Mouse (Mus musculus): Measurements from ENCODE around the gene D8Ertd738e.
A peak's percentile ranks its signal among the peaks of the same experiment; 100 is the strongest.

Gene D8Ertd738e

GRCm38 (mm10) chr8:84236410-84236997 is 13.0 kb downstream of the D8Ertd738e start:
- DNase-seq (ENCODE audit: low read depth, low spot score): no peak

- DNase-seq (ENCODE audit: low read depth, low spot score): no peak
These were observed 13.6 kb downstream of the D8Ertd738e start for GRCm38 (mm10) chr8:84235746-84236409.

DNA sequence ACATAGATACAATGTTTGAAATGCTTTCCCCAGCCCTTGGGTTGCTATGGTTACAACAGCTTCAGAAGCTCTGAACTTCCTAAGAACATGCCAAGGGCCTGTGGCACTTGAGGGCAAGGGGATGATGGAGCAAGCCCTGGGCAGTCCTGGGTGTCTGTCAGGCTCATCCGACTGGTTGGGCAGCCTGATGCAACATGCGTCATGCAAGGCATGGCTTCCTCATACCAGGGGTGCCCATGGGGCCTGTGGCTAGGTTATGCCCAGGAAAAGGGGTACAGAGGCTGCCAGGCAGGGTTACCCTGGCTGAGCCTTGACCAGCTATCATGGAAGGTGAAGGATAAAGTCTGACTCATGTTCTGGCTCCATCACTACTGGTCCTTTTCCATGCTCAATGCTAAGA is 16.5 kb downstream of the D8Ertd738e start:
- no peak for DNase-seq (ENCODE audit: low read depth, low spot score)

DNA sequence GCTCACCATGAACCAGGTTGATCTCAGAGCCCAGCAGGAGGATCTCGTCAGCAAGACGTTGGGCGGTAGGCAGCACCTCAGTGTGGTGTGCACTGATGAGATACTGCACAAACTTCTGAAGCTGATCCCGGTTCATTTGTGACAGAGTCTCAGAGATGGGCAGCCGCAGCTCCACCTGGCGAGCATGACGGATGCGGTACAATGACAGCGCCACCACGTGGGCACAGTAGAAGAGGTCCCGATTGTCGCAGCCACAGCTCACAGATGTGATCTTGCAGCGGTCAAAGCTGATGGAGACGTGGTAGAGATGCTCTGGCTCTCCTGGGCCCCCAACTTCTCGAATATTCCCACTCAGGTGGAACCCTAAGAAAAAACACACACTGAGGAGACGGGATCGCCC is 18.8 kb downstream of the D8Ertd738e start:
- no peak for DNase-seq (ENCODE audit: low read depth, low spot score)

DNA sequence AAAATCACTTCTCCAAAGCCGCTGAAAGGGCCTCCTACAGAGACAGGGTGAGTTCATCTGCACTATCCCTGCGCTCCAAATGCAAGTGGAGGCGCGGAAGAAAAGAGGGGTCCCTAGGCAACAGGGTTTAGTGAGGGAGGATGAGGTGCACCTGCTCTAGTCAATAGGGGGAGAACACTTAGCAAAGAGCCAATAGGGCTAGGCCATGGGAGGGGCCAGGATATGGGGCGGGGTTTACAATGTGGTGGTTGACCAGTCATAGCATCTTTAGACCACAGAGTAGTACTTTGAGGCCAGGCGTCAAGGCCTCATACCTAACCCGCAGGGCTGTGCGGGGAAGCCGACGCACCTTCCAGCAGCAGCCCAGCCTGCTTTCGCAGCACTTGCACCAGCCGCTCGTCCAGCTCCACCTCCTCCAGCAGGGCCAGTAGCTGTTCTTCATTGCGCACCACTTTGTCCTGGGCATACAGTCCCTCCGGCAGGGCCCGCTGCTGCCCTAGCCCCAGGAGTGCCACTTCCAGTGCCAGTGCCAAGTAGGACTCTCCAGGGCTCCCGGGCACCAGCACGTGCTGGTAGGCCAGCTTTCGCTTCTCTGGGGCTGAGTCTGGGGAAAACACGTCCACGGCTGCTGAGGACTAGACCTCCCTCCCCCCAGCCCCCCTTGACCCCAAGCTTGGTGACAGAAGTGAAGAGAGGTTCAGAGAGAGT is 26.0 kb downstream of the D8Ertd738e start:
- peak; percentile 75 for DNase-seq (ENCODE audit: low read depth, low spot score)

GRCm38 (mm10) chr8:84222566-84223165 is 26.9 kb downstream of the D8Ertd738e start:
- no peak for DNase-seq (ENCODE audit: low read depth, low spot score)

GRCm38 (mm10) chr8:84220105-84220504 is 29.4 kb downstream of the D8Ertd738e start:
- DNase-seq (ENCODE audit: low read depth, low spot score): no peak

DNA sequence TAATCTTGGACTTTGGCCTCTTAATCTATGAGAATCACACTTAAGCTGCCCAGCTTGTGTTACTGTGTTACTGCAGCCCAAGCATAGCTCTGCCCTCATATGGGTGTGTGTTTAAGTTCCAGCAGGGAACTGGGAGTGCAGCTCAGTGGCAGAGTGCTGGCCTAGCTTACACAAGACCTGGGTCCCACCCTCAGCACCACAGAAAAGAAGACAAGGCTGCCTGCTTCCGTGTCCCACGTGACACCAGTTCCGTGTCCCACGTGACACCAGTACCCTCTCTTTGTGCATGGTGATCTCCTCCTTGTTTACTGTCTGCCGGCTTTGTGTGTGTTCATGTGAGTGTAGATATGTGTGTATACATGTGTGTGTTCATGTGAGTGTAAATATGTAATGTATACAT is 31.4 kb downstream of the D8Ertd738e start:
- DNase-seq (ENCODE audit: low read depth, low spot score): no peak

GRCm38 (mm10) chr8:84217206-84217605 is 32.3 kb downstream of the D8Ertd738e start:
- DNase-seq (ENCODE audit: low read depth, low spot score): no peak

DNA sequence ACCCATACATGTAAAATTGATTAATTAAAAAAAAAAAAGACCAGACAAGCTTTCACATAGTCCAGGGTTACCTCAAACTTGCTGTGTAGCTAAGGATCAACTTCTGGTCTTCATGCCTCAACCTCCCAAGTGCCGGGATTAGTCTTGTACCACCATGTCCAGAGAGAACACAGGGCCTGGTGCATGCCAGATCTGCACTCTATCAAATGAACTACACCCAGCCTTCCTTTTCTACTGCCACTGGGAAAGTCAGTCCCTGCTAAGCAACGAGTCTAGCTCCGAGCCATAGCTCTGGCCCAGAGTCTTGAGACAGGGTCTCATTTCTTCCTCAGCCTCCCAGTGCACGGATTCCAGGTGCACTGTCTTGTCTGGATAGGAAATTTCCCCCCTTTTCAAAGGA is 36.2 kb downstream of the D8Ertd738e start:
- DNase-seq (ENCODE audit: low read depth, low spot score): no peak

DNA sequence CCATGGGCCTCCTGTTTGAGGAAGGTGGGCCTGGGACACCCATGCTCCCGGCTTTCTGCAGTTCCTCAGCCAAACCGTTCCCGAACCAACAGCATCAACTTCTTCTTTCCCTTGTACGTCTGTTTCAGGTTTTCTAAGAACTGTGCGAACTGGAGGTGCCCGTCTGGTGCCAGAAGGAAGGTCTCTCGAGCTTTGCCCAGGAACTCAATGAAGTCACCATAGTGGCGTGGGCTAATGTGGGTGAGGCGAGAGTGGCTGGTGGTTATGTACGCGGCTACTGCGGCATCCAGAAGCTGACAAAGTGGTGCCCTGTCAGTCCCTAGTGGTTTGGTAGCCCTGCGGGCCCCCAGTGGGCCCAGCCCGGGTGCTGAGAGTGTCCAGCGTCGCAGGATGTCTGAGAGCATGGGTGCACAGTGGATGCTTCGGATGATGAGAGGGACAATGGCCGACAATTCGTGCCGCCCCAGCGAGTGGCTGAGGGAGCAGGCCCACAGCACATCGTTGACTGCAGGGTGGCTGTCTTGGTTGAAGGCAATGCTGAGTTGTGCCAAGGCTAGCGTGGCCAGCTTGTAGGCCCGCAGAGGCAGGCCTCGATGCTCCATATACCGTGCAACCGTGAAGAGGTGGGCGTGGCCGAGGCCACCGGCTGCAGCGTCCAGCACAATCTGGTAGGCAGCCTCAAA is 37.5 kb downstream of the D8Ertd738e start:
- DNase-seq (ENCODE audit: low read depth, low spot score): no peak

DNA sequence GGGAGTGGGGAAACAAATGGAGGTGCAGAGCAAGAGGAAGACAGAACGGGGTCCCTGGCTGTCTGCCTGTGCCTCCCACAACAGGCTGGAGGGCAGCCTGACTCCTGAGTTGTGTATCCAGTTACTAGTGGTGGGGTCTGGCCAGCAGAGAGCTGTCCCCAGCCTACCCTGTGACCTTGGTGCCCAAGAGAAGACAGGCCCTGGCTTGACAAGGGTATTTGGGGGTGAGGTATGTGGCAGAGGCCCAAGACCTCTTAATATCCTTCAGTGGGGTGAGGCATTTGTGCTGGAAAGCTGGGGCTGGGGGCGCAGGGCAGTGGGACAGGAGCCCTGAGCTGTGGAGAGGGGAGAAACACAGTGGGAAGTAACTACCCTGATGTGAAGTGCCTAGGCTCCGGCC is 38.3 kb downstream of the D8Ertd738e start:
- DNase-seq (ENCODE audit: low read depth, low spot score): no peak

- no peak for DNase-seq (ENCODE audit: low read depth, low spot score)
These were observed 39.2 kb downstream of the D8Ertd738e start for GRCm38 (mm10) chr8:84210167-84210791.

- DNase-seq (ENCODE audit: low read depth, low spot score): no peak
These were observed 40.8 kb downstream of the D8Ertd738e start for GRCm38 (mm10) chr8:84208381-84209380.

GRCm38 (mm10) chr8:84207811-84208210 is 41.7 kb downstream of the D8Ertd738e start:
- DNase-seq (ENCODE audit: low read depth, low spot score): no peak

GRCm38 (mm10) chr8:84206666-84207065 is 42.9 kb downstream of the D8Ertd738e start:
- DNase-seq (ENCODE audit: low read depth, low spot score): no peak

DNA sequence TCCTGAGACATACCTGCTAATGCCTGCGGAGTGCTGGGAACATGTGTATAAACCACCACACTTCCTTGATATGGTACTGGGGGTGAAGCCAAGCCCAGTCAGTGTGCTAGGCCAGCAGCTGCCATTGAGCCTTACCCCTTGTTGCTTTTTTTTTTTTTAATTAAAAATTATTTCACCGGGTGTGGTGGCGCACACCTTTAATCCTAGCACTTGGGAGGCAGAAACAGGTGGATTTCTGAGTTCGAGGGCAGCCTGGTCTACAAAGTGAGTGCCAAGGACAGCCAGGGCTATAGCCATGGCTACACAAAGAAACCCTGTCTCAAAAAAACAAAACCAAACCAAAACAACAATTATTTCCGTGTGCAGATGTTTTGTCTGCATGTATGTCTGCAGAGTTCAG is 44.4 kb downstream of the D8Ertd738e start:
- no peak for DNase-seq (ENCODE audit: low read depth, low spot score)

DNA sequence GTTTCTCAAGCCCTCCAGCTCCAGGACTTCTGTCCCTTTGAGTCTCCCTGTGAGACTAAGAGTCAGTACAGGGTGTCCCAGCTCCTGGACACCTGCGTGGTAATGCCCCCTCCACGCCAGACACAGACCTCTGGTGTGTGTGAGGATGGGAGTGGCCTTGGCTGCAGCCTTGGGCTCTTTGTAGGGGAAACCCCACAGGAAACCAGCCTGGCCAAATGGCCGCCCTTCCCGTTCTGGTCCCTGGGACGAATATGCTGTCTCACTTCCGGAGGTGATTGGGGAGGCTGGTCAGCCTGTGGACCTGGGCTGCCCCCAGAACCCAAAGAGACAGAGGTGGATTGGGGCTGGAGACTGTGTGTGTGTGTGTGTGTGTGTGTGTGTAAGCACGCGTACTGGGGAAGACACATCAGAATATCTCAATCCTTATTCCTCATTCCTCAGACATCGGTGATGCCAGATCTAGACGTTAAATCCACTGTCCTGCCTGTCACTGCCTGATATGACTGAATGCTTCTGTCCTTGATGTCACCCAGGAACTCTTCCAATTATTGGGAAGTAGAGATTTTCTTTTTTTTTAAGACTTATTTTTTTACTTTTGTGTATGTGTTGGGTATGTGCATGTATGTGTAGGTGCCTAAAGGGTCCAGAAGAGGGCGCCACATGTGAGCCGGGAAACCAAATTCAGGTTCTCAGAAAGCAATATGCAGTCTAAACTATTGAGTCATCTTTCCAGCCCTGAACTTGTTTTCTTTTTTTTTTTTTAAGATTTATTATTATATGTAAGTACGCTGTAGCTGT is 45.3 kb downstream of the D8Ertd738e start:
- no peak for DNase-seq (ENCODE audit: low read depth, low spot score)

Data from WW6 (cell line).